8 mouse cellular contexts compared by ENCODE assay signal in genomic region chr5:23417716-23418115, GRCm38 (mm10). TPM values are rescaled to one million over a fixed set of nuclear protein-coding genes. Genes with fewer than 3 reads are reported as not detected.
DNase-seq lines count a peak whose midpoint lies in the region; ATAC-seq and TF ChIP-seq lines count a peak whose summit lies in the region.

No protein-coding gene starts in this region.

- H3K9ac ChIP-seq in embryonic facial prominence, embryonic 14.5 days (ENCODE audit: low read depth, low read length), result peak overlapping the region; percentile 76
- 0 out of 2 replicates have a peak overlapping the region, but pooled peaks have one; percentile 71 for H3K9ac ChIP-seq in limb, embryonic 12.5 days (replicated peaks)

- no peak for TF ChIP-seq CTCF in lung, adult 2 months (IDR thresholded peaks at IDR 0.05; ENCODE audit: insufficient read depth, low read length)
- TF ChIP-seq CTCF in small intestine, adult 2 months (IDR thresholded peaks at IDR 0.05; ENCODE audit: extremely low read depth, insufficient read length, insufficient replicate concordance, low read depth, low read length), result no peak

- no peaks in the 10 kb centered on the region for H3K9me3 ChIP-seq in embryonic facial prominence, embryonic 14.5 days (ENCODE audit: control insufficient read depth, low read length)
- H3K9me3 ChIP-seq in limb, embryonic 12.5 days, result no peaks in the 10 kb centered on the region

- H3K36me3 ChIP-seq in embryonic facial prominence, embryonic 14.5 days (ENCODE audit: control insufficient read depth, insufficient read depth, low read length), result 0 out of 2 replicates have a peak, but pooled peaks cover 3% of the 10 kb centered on the region
- peaks cover 6% of the 10 kb centered on the region; the same call in 1 of the 2 replicates for H3K36me3 ChIP-seq in limb, embryonic 12.5 days
- peaks cover 2% of the 10 kb centered on the region; the same call in 1 of the 2 replicates for H3K36me3 ChIP-seq in small intestine, adult 2 months (ENCODE audit: control insufficient read depth, insufficient read depth, low read length)

- no peak for TF ChIP-seq POLR2A in lung, adult 2 months (IDR thresholded peaks at IDR 0.05; ENCODE audit: borderline replicate concordance, extremely low read depth, low read depth, low read length)
- TF ChIP-seq POLR2A in small intestine, adult 2 months (IDR thresholded peaks at IDR 0.05; ENCODE audit: low read depth, low read length), result no peak

- DNase-seq in lung, adult 2 months, result no peak
- no peak for DNase-seq in lung, adult 18-20 months
- no peak for DNase-seq in embryonic facial prominence, embryonic 14.5 days (ENCODE audit: low spot score)
- DNase-seq in left cerebral cortex, postnatal 25 days (ENCODE audit: low spot score in 2 of 2), result no peak
- DNase-seq in retina, postnatal 1 day, result no peak

- peak overlapping the region; percentile 92 for H3K4me3 ChIP-seq in lung, adult 2 months (replicated peaks; ENCODE audit: extremely low read depth, low read depth, low read length)
- peak overlapping the region; percentile 55 for H3K4me3 ChIP-seq in embryonic facial prominence, embryonic 14.5 days (ENCODE audit: low read depth, low read length)
- peak overlapping the region; percentile 52 for H3K4me3 ChIP-seq in limb, embryonic 12.5 days (replicated peaks)
- H3K4me3 ChIP-seq in small intestine, adult 2 months (ENCODE audit: low read depth, low read length), result no peak overlapping the region

- intact Hi-C loops in left cerebral cortex, postnatal 25 days (cut with DNase I), result loop anchor here (2.0 kb wide), 1 partner anchor 15 kb away; no protein-coding TSS in a partner anchor

- peak overlapping the region; percentile 92 for H3K27ac ChIP-seq in embryonic facial prominence, embryonic 14.5 days (replicated peaks; ENCODE audit: low read depth, low read length)
- H3K27ac ChIP-seq in limb, embryonic 12.5 days, result no peak overlapping the region; the same call in 1 of the 2 replicates
- peak overlapping the region; percentile 96 for H3K27ac ChIP-seq in small intestine, adult 2 months (ENCODE audit: insufficient read depth, low read depth, low read length)

- no peak for ATAC-seq in embryonic facial prominence, embryonic 14.5 days (ENCODE audit: low read depth)
- ATAC-seq in limb, embryonic 12.5 days (ENCODE audit: insufficient number of reproducible peaks, insufficient read depth, low FRiP score, low TSS enrichment, low read depth), result no peak
- no peak for ATAC-seq in erythroid progenitor cell, adult 5-6 weeks (replicated peaks; ENCODE audit: low FRiP score, poor library complexity, severe bottlenecking)

- 43% methylated on average over 2 of the region's 2 CpGs for WGBS in lung, adult 2 months
- WGBS in embryonic facial prominence, embryonic 14.5 days, result 55% methylated on average over 2 of the region's 2 CpGs
- 66% methylated on average over 2 of the region's 2 CpGs for WGBS in limb, embryonic 12.5 days
- 43% methylated on average over 2 of the region's 2 CpGs for WGBS in small intestine, adult 2 months

- no peaks in the 10 kb centered on the region for H3K27me3 ChIP-seq in embryonic facial prominence, embryonic 14.5 days (replicated peaks; ENCODE audit: control insufficient read depth, insufficient read depth, low read length)
- H3K27me3 ChIP-seq in limb, embryonic 12.5 days, result no peaks in the 10 kb centered on the region
- H3K27me3 ChIP-seq in small intestine, adult 2 months (ENCODE audit: control insufficient read depth, insufficient read depth, low read length), result no peaks in the 10 kb centered on the region

- peak overlapping the region; percentile 89 for H3K4me2 ChIP-seq in embryonic facial prominence, embryonic 14.5 days (ENCODE audit: low read depth, low read length)
- H3K4me2 ChIP-seq in limb, embryonic 12.5 days, result peak overlapping the region; percentile 83

- peaks cover 42% of the 10 kb centered on the region for H3K4me1 ChIP-seq in lung, adult 2 months (ENCODE audit: control insufficient read depth, insufficient read depth, low read length)
- peaks cover 41% of the 10 kb centered on the region for H3K4me1 ChIP-seq in embryonic facial prominence, embryonic 14.5 days (ENCODE audit: control insufficient read depth, insufficient read depth, low read length)
- peaks cover 68% of the 10 kb centered on the region for H3K4me1 ChIP-seq in limb, embryonic 12.5 days (replicated peaks)
- peaks cover 11% of the 10 kb centered on the region for H3K4me1 ChIP-seq in small intestine, adult 2 months (ENCODE audit: control insufficient read depth, insufficient read depth, insufficient read length, low read length)

RNA-seq across cellular contexts. Expression of gene Kmt2e, which starts 16.5 kb away (rescaled TPM):
- 22.2 and 22.9 TPM in 2 replicates for polyA plus RNA-seq in lung, adult 2 months (2012; rRNA removed)
- 66.0 and 85.2 TPM in 2 replicates for polyA plus RNA-seq in embryonic facial prominence, embryonic 14.5 days (2014; fragmentation: Nextera tagmentation; extraction: Ambion mirVana)
- 109 TPM in 2 replicates for polyA plus RNA-seq in limb, embryonic 12.5 days (2016; fragmentation: Nextera tagmentation; extraction: Ambion mirVana)
- polyA plus RNA-seq in small intestine, adult 2 months (2012; rRNA removed), result 5.3 and 12.2 TPM in 2 replicates
- 10 to 100 TPM; 87.4 to 98.5 TPM for total RNA-seq in left cerebral cortex, postnatal 25 days (2021)
- total RNA-seq in erythroid progenitor cell, adult 5-6 weeks (2015; ENCODE audit: low replicate concordance), result 122 TPM in 2 replicates
- total RNA-seq in erythroid progenitor cell, adult 5-6 weeks (2017; ENCODE audit: low replicate concordance), result 145 and 184 TPM in 2 replicates
